Mouse (Mus musculus) c-Kit-negative CD71-positive TER-119-positive erythroid progenitor cells, embryonic 14.5 days (primary cell): Measurements from ENCODE around the gene Capn11.
A peak's percentile ranks its signal among the peaks of the same experiment; 100 is the strongest.

ENCODE experiments used
- DNase-seq: peaks from one replicate; pipeline ENCODE4 v3.0.0-alpha.2; 2013; ENCODE audit warnings: low read depth, low spot score

The Capn11 gene

DNA sequence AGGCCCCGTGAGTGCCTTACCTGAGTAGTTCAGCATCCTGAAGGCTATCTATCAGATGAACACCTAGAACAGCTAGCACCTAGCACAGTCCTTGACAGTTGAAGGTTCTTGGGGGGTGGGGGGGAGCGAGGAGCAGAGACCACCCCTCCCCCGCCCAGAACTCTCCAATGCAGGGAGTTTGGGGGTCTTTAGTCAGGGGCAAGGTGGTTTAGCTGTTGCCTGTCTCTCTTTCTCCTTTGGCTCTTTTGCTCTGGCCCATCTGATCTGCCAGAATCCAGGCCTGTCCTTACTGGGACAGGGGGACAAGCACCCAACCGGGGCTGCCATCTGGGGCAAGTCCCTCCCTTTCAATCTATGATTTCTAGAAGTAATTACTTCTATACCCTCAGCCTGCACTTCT lies at the start of gene Capn11:
Gene Capn11 (minus strand): TSS at position 101 of the 400 bp plus-strand sequence.
- DNase-seq, result no peak

DNA sequence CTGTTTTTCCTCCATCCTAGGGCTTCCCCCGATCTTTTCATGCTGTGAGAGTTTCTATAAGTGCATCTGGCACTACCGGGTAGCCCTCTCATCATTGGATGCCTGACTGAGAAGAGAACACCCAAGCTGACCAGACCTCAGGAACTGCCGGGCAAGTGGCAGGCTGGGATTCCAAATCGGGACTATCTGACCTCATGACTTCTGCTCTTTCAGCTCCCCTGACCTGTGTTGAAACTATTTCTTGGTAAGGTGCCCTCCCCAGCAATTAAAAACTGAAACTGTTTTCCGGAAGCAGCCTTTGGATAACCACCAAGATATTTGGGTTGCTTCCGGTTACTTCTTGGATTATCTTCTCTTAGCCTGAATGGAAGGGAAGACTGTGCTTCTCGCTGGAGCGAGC lies 49.1 kb upstream of the Capn11 start:
- DNase-seq, result no peak

DNA sequence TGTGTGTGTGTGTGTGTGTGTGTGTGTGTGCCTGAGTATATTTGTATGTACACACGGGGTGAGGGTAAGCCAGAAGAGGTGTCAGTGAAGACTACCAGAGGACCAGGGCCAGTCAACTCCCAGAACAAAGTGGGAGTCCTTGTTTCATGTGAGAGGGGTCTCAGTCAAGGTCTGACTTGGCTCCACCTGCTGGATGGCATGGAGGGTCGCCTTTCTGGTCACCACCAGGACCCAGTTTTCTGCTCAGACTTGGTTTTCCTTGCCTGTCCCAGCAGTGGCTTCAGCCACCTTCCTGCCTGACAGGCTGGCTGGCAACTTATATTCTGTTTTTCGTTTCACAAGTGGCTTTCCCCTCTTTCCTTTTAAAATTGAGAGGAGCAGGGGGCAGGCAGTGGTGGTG lies 48.3 kb upstream of the Capn11 start:
- DNase-seq, result no peak

DNA sequence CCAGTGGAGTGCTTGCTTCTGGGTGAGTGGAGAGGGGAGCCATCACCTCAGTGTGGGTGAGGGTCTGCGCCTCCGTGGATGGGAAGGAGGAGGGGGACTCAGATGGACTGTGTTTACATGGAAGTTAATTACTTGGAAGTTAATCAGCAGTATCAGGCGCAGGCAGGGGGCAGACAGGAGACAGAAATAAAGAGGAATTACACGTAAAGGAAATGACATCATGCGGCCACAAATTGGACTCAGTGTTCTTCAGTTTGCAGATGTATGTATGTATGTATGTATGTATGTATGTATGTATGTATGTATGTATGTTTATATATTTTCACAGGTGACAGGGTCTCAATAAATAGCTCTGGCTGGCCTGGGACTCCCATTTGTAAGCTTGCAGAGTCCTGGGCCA lies 47.7 kb upstream of the Capn11 start:
- DNase-seq, result no peak

DNA sequence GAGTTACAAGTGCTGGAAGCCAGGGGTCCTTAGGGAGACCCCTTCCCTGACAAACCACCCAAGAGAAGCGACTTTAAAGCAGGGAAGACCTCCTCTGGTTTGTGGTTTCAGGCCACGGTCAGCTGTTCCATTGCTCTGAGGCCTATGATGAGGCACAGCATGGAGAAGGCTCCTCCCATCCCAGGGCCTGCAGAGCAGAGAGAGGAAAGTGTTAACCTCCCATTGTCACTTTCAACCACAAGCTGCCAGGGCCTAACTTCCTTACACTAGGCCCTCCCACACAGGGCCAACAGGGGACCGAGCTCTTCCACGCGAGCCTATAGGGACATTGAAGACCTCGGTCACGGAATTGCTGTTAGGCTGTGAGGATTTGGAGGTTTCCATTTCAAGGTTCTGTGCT lies 44.1 kb upstream of the Capn11 start:
- no peak for DNase-seq

DNA sequence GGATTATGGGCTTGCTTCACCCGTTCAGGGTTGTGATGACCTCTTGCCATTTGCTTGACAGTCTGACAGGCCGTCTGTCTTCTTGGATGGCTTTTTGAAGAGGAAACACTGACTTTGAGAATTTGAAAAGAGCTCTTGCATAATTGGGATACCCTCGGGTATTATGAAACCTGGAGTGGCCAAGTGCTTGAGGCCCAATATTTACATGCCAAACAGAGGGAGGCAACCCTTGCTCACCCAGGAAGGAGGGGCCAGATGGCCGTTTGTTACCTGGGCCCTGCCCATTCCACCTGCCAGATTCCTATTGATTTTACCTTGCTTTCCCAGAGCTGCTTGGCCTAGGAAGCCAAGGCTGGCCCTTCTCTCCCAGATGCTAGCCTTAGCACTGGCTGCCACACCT lies 43.1 kb upstream of the Capn11 start:
- no peak for DNase-seq

DNA sequence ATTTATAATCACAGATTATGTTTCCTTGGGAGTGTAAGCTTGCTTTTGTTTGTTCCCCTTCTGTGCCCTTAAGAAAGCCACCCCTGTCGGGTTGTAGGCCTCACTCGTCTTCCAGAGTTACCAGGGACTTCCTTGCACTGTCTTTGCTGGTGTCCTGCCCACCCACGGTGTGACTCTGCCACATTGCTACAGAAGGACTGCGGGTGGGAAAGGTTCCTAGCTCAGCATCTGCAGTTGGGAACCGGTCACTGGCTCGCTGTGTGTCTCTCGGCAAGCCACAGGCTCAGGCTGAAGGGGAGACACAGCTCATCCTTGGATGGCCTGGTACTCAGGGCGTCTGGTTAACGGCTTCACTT lies 42.1 kb upstream of the Capn11 start:
- no peak for DNase-seq

DNA sequence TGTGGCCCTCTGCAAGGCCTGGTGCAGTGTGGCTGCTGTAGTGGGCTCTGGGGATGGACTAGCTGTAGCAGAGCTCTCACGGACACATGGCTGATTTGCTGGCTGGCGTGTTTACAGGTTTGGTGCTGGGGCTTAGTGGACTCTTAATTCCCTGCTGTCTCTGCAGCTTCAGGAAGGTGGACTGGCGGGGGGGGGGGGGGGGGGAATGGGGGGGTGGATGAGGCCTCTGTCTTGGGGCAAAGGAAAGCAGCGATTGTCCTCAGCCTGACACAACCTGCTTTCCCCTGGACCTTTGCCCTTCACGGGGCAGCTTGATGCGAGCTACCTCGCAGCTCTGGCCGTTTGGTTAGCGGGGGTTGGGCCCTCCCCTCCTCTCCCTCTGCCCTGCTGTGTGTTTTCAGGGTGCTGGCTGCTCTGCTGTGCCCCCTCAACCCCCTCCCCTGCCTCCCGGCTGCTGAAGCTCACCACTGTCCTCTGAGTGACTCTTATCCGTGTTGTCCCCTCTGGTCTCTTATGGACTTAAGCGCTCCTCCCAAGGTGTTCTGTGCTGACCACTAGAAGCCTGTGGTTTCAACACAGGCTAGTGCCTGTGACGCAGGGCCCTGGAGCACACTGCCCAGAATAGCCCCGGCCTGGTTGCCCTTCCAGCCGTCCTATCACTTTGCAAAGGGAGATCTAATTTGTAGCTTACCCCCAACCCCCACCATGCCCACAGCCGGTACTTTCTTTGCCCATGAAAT lies 41.5 kb upstream of the Capn11 start:
- no peak for DNase-seq

DNA sequence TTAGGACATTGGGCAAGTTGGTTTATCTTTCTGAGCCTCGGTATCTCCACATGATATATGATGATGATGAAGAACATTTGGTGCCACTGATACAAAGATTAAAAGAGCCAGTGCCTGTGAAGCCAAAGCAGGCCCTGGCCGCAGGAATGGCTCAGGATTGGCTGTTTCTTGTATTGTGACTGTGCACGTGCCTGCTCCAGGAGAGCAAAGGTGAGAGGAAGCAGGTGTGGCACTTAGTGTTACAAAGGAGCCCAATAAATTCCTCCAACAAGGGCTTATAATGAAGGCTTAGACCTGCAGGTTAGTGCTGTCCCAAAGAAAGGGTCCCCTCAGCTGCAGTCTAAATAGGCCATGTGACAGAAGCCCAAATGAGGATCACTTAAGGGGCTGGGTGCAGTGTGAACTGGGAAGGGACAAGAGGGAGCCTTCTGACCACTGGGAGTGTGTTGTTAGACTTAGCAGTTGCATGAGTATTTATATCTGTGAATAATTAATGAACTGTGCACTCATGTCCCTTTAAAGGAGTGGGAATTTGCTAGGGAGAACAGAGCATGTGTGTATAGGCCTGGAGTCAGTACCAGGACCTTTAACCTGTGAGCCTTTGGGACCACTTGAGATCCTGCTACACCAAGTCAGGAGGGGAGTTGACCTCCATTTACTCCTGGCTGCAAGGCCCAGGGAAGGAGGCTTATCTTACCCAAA lies 40.1 kb upstream of the Capn11 start:
- DNase-seq, result no peak

DNA sequence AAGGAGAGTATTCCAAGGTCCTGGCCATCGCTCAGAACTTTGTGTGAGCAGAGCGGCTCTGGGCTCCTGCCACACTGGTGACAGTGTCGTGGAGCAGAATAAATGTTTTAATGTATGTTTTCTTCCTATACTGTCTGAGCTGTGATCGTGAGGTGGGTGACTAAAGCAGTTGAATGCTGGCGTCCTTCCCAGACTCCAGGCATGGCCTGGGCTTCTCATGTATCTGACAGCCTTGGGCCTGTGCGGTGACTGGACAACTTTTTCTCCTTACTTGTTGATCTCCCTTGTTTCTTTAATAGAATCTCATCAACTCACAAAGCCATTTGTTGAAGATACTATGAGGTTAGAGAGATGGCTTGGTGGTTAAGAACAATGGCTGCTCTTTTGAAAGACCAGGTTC lies 39.2 kb upstream of the Capn11 start:
- no peak for DNase-seq

DNA sequence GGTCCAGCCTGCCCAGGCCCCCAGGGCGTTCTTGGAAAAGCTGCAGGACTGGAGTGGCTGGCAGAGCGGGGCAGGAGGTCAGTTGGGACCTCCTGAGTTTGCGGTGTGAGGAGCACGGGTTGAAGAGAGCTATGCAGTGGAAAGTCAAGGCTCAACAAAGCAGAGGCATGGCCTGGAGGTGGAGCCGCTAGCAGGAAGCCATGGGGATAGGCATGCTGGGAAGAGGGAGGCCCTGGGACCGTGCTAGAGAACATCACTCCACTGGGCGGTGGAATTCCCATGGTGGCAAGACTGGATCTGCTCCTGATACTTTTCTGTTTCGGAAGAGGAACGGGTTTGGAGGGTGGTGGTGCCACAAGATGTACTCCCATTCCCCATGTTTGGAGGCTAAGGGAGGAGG lies 37.9 kb upstream of the Capn11 start:
- DNase-seq, result no peak

DNA sequence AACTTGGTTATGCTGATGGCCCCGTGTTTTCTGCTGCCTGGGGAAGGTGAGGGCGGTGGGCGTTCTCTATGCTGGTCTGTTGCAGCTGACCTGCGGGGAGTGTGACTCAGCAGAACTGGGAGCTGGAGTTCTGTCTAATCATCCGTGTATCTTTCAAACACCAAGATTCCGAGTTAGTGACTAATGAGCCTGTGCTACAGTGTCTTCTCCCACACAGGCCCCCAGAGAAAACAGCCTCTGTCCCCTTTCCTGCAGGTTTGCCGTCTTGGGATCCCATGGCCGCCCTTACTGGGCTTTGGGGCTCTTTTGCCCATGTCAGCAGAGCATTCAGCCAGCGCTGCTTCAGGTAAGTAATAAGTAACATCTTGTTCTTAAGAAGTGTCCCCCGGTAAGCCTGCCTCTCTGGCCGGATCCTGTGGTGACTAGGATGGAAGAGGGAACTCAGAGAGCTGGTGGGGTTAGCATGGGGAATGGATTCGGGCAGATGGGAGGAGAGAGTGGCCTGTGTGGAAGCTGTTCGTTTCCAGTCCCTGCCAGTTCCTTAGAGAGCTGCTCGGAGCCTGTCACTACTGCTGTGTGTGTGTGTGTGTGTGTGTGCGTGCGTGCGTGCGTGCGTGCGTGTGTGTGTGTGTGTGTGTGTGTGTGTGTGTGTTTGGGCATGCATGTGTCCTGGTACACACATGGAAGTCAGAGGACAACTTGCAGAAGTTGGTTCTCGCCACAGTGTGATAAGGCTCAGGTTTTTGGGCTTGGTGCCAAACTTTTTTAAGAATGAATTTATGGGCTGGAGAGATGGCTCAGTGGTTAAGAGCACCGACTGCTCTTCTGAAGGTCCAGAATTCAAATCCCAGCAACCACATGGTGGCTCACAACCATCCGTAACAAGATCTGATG lies 36.3 kb upstream of the Capn11 start:
- no peak for DNase-seq

DNA sequence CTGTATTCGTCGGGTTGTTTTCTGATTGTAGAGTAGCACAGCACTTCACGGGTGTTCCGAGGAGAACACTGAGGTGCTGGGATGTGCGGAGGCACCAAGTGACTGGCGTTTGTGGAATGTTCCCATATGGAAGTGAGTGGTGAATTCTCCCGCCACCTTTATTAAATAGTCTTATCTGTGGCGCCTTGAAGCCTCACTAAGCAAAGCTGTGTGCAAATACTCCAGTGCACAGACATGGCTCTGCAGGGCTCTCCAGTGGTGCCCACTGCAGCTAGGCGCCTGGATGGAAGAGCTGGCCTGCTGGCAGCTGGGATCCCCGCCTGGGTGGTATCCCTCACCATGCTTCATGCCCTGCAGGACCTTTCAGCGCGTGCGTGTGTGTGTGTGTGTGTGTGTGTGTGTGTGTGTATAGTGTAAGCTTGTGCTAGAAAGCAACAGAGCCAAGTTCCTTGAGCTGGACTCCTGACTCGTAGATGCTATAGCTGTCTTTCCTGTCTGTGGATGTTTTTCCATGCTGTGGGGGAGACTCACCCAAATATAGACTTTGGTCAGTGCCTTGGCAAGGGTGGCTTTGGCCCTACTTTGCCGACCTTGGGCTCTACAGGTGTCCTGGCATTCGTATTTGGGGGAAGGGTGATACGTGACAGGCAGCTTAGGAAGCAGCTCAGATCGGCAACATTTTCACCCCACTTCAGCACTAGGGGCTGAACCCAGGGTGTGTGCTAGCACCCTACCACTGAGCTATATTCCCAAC lies 34.9 kb upstream of the Capn11 start:
- DNase-seq, result no peak

DNA sequence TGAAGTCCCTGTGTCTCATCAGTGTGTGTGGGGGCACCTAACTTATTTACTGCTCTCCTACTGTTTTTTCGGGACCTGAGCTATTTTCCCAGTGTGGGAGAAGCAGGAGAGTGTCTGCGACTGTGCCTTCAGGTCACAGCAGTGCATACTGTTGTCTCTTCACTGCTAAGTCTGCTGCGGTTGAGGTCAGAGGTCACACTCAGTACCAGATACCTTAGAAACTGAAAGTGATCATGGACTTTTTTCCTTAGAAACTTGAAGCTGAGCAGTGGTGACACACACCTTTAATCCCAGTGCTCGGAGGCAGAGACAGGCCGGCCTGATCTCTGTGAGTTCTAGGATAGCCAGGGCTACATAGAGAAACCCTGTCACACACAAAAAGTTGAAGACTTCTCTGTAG lies 33.0 kb upstream of the Capn11 start:
- DNase-seq, result no peak

DNA sequence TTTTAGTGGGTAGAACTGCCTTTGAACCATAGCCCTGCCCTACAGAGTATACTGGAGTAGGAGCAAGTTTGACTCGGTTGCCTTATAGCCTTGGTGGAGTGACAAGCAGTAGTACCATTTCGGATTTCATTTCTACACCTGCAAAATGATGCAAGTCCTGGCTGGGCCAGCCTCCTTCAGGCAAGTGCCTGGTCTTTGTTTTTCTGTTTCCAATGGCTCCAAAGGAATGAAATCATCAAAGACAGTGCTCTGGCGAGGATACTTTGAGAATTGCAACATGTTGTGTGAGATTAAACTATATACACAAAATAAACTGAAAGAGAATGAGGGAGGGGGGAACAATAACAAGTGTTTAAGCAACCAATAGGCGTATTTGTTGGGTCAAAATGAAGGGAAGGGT lies 30.9 kb upstream of the Capn11 start:
- no peak for DNase-seq

DNA sequence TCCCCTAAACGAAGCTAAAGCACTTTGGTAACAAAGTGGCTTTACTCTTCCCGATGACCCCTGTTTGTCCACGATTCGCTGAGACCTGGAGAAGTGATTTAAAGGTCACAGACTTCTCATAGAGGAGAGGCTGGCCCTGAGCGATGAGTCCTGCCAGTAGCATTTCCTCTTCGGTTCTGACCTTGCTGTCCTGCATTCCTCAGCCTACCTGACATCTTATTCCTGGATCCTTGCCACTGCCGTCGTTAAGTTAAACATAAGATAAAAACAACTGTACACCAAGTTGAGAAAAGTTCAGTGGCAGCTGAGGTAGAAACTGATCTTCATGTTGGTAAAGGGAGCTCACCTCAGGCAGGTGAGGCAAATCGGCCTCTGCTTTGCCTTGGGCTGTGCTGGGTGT lies 30.0 kb upstream of the Capn11 start:
- DNase-seq, result no peak

DNA sequence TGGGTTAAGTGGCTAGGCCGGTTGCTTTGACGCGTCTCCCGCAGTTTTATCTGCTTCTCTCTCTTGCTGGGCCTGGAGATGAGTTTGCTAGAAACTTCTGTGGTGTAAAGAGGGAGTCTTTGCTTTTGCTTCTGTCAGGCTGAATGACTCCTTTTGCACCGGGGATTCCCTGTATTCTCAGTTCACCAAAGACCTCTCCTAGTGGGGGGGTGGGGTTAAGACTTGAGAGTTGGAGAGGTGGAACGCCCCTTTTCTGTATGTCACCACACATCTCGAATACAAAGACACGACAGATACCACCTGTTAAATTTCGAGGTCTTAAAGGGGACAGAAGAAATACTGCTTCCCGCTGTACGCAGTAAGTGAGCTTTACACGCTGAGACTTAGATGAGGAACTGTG lies 27.6 kb upstream of the Capn11 start, which contains the start of gene Tmem63b:
Gene Tmem63b (minus strand): TSS at position 190 of the 400 bp plus-strand sequence.
- DNase-seq, result no peak

DNA sequence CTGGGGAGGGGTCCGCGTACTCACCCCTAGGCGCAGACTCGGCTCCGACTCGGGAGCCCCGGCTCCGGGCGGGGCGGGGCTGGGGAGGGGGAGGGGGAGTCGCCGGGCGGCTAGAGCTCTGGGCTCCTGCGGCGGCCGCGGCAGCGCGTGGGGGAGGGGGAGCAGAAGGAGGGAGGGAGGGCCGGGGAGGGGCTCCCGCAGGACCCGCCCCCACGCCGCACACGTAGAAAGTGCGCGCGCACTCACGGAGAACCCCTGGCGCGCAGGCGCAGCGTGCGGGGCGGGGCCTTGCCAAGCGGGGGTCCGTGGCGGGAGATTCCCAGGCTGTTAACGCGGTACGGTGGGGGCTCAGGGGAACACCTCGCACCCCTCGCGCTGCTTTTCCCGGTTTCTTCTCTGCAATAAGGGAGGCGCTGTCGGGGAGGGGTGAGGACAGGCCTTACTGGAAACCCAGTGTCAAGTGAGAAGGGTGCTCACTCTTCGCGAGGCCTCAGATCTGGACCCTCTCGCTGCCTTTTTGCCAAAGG lies 27.0 kb upstream of the Capn11 start, which contains the start of gene Mrpl14:
Gene Mrpl14 (plus strand): TSS at position 230 of the 527 bp plus-strand sequence.
- peak; percentile 82 for DNase-seq

DNA sequence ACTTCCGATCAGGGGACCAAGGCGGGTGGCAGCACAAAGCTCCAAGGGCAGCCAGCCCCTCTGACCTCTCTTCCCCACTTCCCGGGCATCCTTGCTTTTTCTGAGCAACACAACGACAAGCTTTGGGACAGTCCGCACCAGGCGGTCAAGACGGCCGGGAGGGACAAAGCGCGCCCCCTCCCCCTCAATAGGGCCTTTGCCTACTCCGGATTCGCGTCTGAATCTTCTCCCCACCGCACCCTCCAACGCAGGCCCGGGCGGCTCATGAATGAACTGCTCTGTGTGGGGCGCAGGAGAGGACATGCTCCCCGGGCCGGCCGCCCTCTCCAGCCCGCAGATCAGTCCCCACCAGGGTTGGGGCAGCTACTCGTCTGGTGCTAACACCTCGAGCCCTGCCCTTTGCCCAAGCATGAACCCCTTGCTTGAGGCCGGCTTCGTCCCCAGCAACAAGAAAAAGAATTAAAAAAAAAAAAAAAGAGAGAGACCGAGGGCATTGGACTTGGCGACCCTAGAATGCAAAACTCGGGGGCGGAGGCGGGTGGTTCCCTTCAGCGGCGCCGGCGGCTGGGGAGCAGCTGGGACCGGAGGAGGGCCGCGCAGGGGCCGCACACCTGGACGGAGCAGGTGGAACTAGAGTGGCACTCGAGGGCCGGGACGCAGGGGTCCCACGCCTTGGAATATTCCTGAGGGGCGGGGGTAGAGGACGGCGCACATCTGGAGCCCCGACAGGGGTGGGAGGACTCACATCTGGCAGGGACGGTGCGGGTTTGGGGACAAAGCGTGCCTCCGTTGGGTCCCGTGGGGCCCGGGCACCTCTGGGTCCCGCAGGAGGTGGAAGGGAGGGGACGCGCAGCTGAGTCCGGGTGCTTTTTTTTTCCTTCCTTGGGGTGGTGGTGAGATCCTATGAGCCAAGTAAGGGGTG lies 26.3 kb upstream of the Capn11 start:
- DNase-seq, result no peak

DNA sequence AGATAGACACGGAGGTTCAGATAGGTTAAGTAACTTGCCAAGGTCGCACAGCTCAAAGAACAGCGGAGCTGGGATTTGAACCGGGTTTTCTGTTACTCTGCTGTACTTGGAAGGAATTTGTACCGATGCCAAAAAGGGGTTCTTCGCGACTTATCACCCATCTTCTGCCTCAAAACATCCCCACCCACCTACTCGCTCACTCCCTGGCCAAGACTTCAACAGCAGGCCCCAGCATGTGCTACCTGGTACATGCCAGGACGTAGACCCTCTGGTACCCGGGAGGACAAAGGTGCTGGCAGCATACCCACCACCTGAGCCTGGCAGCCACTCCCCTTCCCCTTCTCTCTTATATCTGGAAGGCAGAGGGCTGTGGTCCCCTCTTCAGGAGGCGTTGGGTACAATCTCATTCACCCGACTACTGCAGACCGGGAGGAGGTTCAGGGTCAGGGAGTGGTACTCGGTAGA lies 25.6 kb upstream of the Capn11 start:
- DNase-seq, result no peak
